Comparison of ENCODE assay signal across 9 mouse cellular contexts in the genomic region with DNA sequence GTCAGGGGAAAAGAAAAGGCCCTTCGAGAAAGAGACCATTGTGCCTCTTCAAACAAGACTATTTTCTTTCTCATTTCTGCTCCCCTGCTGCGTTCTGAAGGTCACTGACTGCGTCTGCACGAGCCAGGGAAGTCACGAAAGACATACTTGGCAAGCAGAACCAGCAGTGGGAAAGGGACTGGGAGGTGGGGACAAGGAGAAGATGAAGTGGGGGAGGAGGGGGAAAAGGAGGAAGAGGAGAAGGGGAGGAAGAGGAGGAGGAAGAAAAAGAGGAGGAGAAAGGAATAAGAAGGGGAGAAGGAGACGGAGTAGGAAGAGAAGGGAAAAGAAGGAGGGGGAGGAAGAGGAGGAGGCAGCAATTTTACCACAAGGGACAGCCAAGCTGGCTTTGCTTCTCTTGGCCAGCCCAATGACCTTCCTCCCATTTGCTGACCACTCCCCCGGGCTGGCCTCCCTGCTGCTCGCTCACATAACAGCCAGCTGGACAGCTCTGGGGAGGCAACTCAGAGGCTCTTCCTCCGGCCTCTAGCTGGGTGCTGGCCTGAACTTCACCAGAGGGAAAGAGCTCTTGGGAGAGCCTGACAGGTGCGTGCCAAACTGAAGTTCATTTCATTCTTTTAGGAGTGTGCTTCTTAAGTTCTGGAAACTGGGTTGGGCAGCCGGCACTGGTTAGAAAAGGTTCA. TPM values are rescaled to one million over a fixed set of nuclear protein-coding genes. Genes with fewer than 3 reads are reported as not detected.
DNase-seq lines count a peak whose midpoint lies in the region; ATAC-seq and TF ChIP-seq lines count a peak whose summit lies in the region.
"Had no signal": no experiment of that assay in that cellular context is flagged by ENCODE, and none has a peak within 500 bp of the region (broad histone marks: within the 10 kb centered on the region; RNA-seq: fewer than 3 reads in every experiment).

A gene (plus strand): TSS at position 324 of the 683 bp plus-strand sequence.

- TF ChIP-seq CTCF in thymus, adult 2 months (IDR thresholded peaks at IDR 0.05; ENCODE audit: borderline replicate concordance, control insufficient read depth, extremely low read depth, insufficient read depth, low read length, poor library complexity): no peak

- 58% methylated on average over 11 of the region's 11 CpGs for WGBS in thymus, adult 2 months

- no peak for DNase-seq in thymus, adult 2 months
- DNase-seq in thymus, postnatal 4 days: no peak
- peak; percentile 75 for DNase-seq in gastrocnemius, adult 18-20 months (ENCODE audit: low spot score)
- peak; percentile 84 for DNase-seq in kidney, adult 11 months
- peak; percentile 66 for DNase-seq in lung, postnatal 14 days
- no peak for DNase-seq in frontal cortex, postnatal 25 days (ENCODE audit: low spot score in 2 of 2)

- H3K4me1 ChIP-seq in thymus, adult 2 months (replicated peaks; ENCODE audit: control insufficient read depth, insufficient read depth, low read length): no peaks in the 10 kb centered on the region

- TF ChIP-seq POLR2A in thymus, adult 2 months (IDR thresholded peaks at IDR 0.05; ENCODE audit: control insufficient read depth, extremely low read depth, insufficient read depth, low read length, poor library complexity): no peak

- no peak within 1 kb of the TSS for H3K4me3 ChIP-seq in thymus, adult 2 months (ENCODE audit: control insufficient read depth, insufficient read depth, low read length)
- H3K4me3 ChIP-seq: limb, embryonic 15.5 days had no signal

- no peaks in the 10 kb centered on the region for H3K27me3 ChIP-seq in thymus, adult 2 months (ENCODE audit: control insufficient read depth, insufficient read depth, low read length)

- no peak for ATAC-seq in inflammation-experienced regulatory T-cells, adult 6 months
- no peak for ATAC-seq in erythroblast, adult 5-6 weeks (replicated peaks; ENCODE audit: low FRiP score, poor library complexity, severe bottlenecking)

- no peak within 1 kb of the TSS for H3K27ac ChIP-seq in thymus, adult 2 months (ENCODE audit: control insufficient read depth, insufficient read depth, low read length)
- H3K27ac ChIP-seq: limb, embryonic 15.5 days had no signal

- H3K36me3 ChIP-seq in thymus, adult 2 months (ENCODE audit: control insufficient read depth, insufficient read depth, low read length): no peaks in the 10 kb centered on the region
- H3K36me3 ChIP-seq: limb, embryonic 15.5 days had no signal

RNA-seq across cellular contexts. Expression of the gene that starts here (rescaled TPM):
- 19.6 and 21.1 TPM in 2 replicates for polyA plus RNA-seq in thymus, adult 2 months (2012; rRNA removed)
- total RNA-seq in gastrocnemius, adult 18-20 months (2021): 1 to 10 TPM; 4.9 to 9.2 TPM
- not detected for polyA plus RNA-seq in inflammation-experienced regulatory T-cells, adult 6 months (2017; shearing (Covaris generic))
- total RNA-seq in erythroblast, adult 5-6 weeks (2015; ENCODE audit: low replicate concordance): not detected in 2 replicates
- not detected in 2 replicates for total RNA-seq in erythroblast, adult 5-6 weeks (2017; ENCODE audit: low replicate concordance)

Comparison
In these comparisons a context has a peak if more than half of its experiments do, and no peak if none do; other contexts are left out.
1. RNA of the gene that starts here (total RNA-seq): 4.9 to 9.2 TPM in gastrocnemius, adult 18-20 months; not detected in erythroblast, adult 5-6 weeks; every median in the first group is over 4 times any median in the second.
2. RNA of the gene that starts here (polyA plus RNA-seq): 19.6 to 21.1 TPM in thymus, adult 2 months; not detected in inflammation-experienced regulatory T-cells, adult 6 months; every median in the first group is over 10 times any median in the second.
3. DNase-seq: peak in gastrocnemius, adult 18-20 months (single experiment), kidney, adult 11 months (single experiment) and lung, postnatal 14 days (single experiment); none in thymus, adult 2 months (single experiment), thymus, postnatal 4 days (single experiment) and frontal cortex, postnatal 25 days (0 of 2).